Mouse (Mus musculus) heart, postnatal 0 days (tissue): ENCODE measurements around the gene Dock8. TPM values are rescaled to one million over a fixed set of nuclear protein-coding genes. Genes with fewer than 3 reads are reported as not detected.
"Not testable (repeated sequence)": the region's sequence is repeated elsewhere in the genome, so short reads cannot be mapped to it uniquely, and the experiment has no call there.

Experiments used
- ATAC-seq: fragments of 200-750 bp; cut with Nextera tagmentation; 2 replicates; pipeline ENCODE4 v1.8.0; 2017; ENCODE audit warnings: low read depth, moderate number of reproducible peaks, moderate library complexity; ENCODE audit not compliant: insufficient read depth
- DNase-seq: peaks from one replicate; pipeline ENCODE4 v3.0.0-alpha.2; 2016; ENCODE audit warnings: low spot score
- H3K27ac ChIP-seq: fragments of 300-500 bp; sonication (generic); 2 replicates; pipeline ENCODE4 v1.5.1; 2014; ENCODE audit warnings: low read depth, mild to moderate bottlenecking
- H3K27me3 ChIP-seq: fragments of 300-500 bp; sonication (generic); 2 replicates; pipeline ENCODE4 v1.6.1; 2014; ENCODE audit warnings: low read length, mixed read lengths; ENCODE audit not compliant: control insufficient read depth, insufficient read depth
- H3K36me3 ChIP-seq: fragments of 300-500 bp; sonication (generic); replicated peaks from 2 replicates; pipeline ENCODE4 v1.6.1; 2014; ENCODE audit warnings: low read length, mixed read lengths; ENCODE audit not compliant: control insufficient read depth, insufficient read depth
- H3K4me1 ChIP-seq: fragments of 300-500 bp; sonication (generic); 2 replicates; pipeline ENCODE4 v1.6.1; 2014; ENCODE audit warnings: antibody characterized with exemption; ENCODE audit not compliant: control insufficient read depth, insufficient read depth
- H3K4me2 ChIP-seq: fragments of 300-500 bp; sonication (generic); 2 replicates; pipeline ENCODE4 v1.6.1; 2014; ENCODE audit warnings: low read depth, mild to moderate bottlenecking, low read length, moderate library complexity
- H3K4me3 ChIP-seq: fragments of 300-500 bp; sonication (generic); 2 replicates; pipeline ENCODE4 v1.5.1; 2014; ENCODE audit warnings: low read depth, low read length
- H3K9ac ChIP-seq: fragments of 300-500 bp; sonication (generic); replicated peaks from 2 replicates; pipeline ENCODE4 v1.6.1; 2014; ENCODE audit warnings: low read depth, low read length, mixed read lengths
- H3K9me3 ChIP-seq: fragments of 300-500 bp; sonication (generic); replicated peaks from 2 replicates; pipeline ENCODE4 v1.6.1; 2016; ENCODE audit warnings: low read length; ENCODE audit not compliant: control insufficient read depth
- CTCF ChIP-seq: IDR thresholded peaks from 2 replicates; pipeline ENCODE4 v1.5.1; 2016; ENCODE audit warnings: antibody characterized with exemption, control low read depth, low read depth
- EP300 ChIP-seq: IDR thresholded peaks from 2 replicates; pipeline ENCODE4 v1.6.1; 2016; ENCODE audit warnings: antibody characterized with exemption, low read depth
- WGBS: fragments of 180-500 bp; shearing (Covaris S2); extraction: QIAGEN DNeasy Blood & Tissue Kit; methylation state at CpG from one replicate; pipeline ENCODE4 v1.1.7; 2014; 5-methylcytosine and 5-hydroxymethylcytosine counted together
- polyA plus RNA-seq: library from polyadenylated mRNA; unstranded; fragments of >200 nt; fragmentation: Nextera tagmentation; extraction: Ambion mirVana; gene quantifications from 2 replicates; pipeline ENCODE4 v1.2.1, GENCODE M21; 2015
- total RNA-seq: library from RNA; depleted of rRNA; stranded (reverse); fragments of >200 nt; gene quantifications from 2 replicates; pipeline ENCODE4 v1.2.3, GENCODE M21; 2014; ENCODE audit warnings: low replicate concordance

Gene Dock8
- total and polyA plus RNA-seq, 2 experiments from 2014 or later: 2.4 to 6.0 TPM

DNA sequence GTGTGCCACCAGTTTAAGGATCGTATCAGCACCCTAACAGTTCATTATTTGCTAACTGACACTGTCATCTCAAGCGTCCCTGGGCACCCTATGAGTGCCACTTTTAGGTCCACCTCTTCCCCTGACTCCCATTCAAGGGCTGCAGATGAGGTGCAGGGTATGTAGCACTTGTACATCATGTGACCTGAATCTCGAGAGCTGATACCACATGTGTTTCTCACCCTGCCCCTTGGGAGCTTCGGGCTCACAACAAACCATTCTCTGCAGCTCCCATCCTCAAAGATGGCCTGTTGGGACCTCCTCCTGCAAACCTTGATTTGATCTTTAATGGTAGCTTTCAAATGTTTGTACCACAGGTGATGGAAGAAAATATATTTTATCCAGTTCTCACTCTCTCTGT, 32.4 kb downstream of the Dock8 start:
- Histone ChIP-seq H3K4me1 (no peaks in the 10 kb centered on the region), H3K27ac (no peak overlapping the region), H3K4me2 (no peak overlapping the region), H3K4me3 (no peak overlapping the region), H3K36me3 (no peaks in the 10 kb centered on the region), H3K27me3 (no peaks in the 10 kb centered on the region), H3K9me3 (no peaks in the 10 kb centered on the region), H3K9ac (no peak overlapping the region)
- WGBS: 61% methylated on average over 4 of the region's 4 CpGs
- TF ChIP-seq EP300 (no peak), CTCF (no peak)
- ATAC-seq (no peak), DNase-seq (no peak)

DNA sequence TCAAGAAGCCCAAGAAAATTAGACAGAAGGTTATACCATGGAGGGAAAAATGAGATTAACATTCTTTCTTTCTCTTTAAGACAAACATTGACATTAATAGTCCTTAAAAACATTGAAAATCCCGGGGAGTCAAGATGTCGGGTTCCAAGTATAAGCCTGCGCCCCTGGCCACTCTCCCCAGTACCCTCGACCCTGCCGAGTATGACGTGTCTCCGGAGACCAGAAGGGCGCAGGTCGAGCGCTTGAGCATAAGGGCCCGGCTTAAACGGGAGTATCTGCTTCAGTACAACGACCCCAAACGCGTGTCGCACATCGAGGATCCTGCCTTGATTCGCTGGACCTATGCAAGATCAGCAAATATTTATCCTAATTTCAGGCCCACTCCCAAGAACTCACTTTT, 33.7 kb downstream of the Dock8 start:
- 83% methylated on average over 3 of the region's 18 CpGs for WGBS
- H3K9ac ChIP-seq, H3K36me3 ChIP-seq, H3K27ac ChIP-seq, H3K4me3 ChIP-seq, H3K27me3 ChIP-seq, DNase-seq, H3K4me1 ChIP-seq, H3K4me2 ChIP-seq, H3K9me3 ChIP-seq, ATAC-seq: not testable (repeated sequence)

- H3K4me1 ChIP-seq: no peaks in the 10 kb centered on the region
- DNase-seq (no peak), ATAC-seq (no peak)
- H3K9me3 ChIP-seq: no peaks in the 10 kb centered on the region
- WGBS: 83% methylated on average over 6 of the region's 6 CpGs
- H3K4me2 ChIP-seq: no peak overlapping the region
- H3K27ac ChIP-seq: no peak overlapping the region
- TF ChIP-seq CTCF: no peak
- no peak for TF ChIP-seq EP300
- no peak overlapping the region for H3K4me3 ChIP-seq
- H3K27me3 ChIP-seq: no peaks in the 10 kb centered on the region
- H3K36me3 ChIP-seq: no peaks in the 10 kb centered on the region
- no peak overlapping the region for H3K9ac ChIP-seq
These were observed 36.5 kb downstream of the Dock8 start for GRCm38 (mm10) chr19:25035825-25036224.

DNA sequence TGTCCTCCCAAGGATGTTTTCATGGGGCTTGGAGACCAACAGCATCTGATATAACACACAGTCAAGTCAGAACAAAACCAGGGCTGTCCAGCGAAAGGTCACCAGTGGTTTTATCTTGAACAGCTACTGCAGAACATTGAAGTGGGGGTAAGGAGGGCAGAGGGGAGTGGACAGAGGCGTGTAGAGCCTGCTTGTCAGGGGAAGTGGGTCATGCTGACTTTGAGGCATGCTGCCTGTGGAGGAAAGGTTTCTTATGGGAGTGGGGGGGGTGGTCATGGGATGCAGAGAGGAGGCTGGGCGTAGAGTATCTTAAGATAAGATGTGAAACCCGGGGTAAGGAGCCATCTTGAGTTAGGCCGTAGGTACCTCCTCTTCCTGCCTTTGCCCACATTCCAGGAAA, 37.5 kb downstream of the Dock8 start:
- no peak overlapping the region for H3K4me2 ChIP-seq
- no peaks in the 10 kb centered on the region for H3K36me3 ChIP-seq
- TF ChIP-seq CTCF: no peak
- no peak for TF ChIP-seq EP300
- WGBS: 52% methylated on average over 5 of the region's 5 CpGs
- no peak overlapping the region for H3K27ac ChIP-seq
- no peak overlapping the region for H3K9ac ChIP-seq
- DNase-seq (no peak), ATAC-seq (no peak)
- no peak overlapping the region for H3K4me3 ChIP-seq
- no peaks in the 10 kb centered on the region for H3K9me3 ChIP-seq
- H3K27me3 ChIP-seq: no peaks in the 10 kb centered on the region
- H3K4me1 ChIP-seq: no peaks in the 10 kb centered on the region

DNA sequence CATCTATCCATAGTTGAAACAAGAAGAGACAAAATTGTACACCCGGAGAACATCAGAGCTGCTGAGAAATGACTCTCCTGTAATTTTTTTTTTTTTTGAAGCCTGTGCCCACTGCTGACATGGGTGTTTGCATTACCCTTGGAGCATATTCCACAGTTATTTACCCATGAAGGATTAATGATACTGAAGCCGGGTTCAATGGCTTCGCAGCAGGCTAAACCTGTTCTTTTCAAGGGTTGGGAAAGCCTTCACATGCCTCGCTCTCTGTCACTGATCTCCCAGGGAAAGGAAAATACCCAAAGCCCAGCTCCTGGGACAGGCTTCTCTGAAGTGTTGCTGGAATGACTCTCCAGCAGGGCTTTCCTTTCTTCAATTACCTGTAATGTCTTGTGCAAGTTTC, 37.9 kb downstream of the Dock8 start:
- TF ChIP-seq EP300 (no peak), CTCF (no peak)
- no peaks in the 10 kb centered on the region for H3K36me3 ChIP-seq
- WGBS: 80% methylated on average over 4 of the region's 4 CpGs
- H3K9me3 ChIP-seq: no peaks in the 10 kb centered on the region
- H3K9ac ChIP-seq: no peak overlapping the region
- H3K27me3 ChIP-seq: no peaks in the 10 kb centered on the region
- DNase-seq (no peak), ATAC-seq (no peak)
- H3K27ac ChIP-seq: no peak overlapping the region
- H3K4me1 ChIP-seq: no peaks in the 10 kb centered on the region
- H3K4me2 ChIP-seq: no peak overlapping the region
- no peak overlapping the region for H3K4me3 ChIP-seq

GRCm38 (mm10) chr19:25038293-25038692, 39.0 kb downstream of the Dock8 start:
- WGBS: 68% methylated on average over 6 of the region's 6 CpGs
- no peak overlapping the region for H3K27ac ChIP-seq
- no peaks in the 10 kb centered on the region for H3K27me3 ChIP-seq
- no peak overlapping the region for H3K9ac ChIP-seq
- ATAC-seq (no peak), DNase-seq (no peak)
- TF ChIP-seq CTCF (no peak), EP300 (no peak)
- H3K9me3 ChIP-seq: no peaks in the 10 kb centered on the region
- no peak overlapping the region for H3K4me2 ChIP-seq
- no peaks in the 10 kb centered on the region for H3K4me1 ChIP-seq
- no peaks in the 10 kb centered on the region for H3K36me3 ChIP-seq
- H3K4me3 ChIP-seq: no peak overlapping the region
